Mouse (Mus musculus) T-helper 1 cell (primary cell): ENCODE results near the gene Cckbr.

Experiments
- in situ Hi-C: fragments of 300-600 bp; cut with MboI, MseI; formaldehyde crosslinking; loops from one replicate; pipeline ENCODE4 v1.15.1; 2025; ENCODE audit warnings: high pct_unique_total_duplicates

The Cckbr gene

DNA sequence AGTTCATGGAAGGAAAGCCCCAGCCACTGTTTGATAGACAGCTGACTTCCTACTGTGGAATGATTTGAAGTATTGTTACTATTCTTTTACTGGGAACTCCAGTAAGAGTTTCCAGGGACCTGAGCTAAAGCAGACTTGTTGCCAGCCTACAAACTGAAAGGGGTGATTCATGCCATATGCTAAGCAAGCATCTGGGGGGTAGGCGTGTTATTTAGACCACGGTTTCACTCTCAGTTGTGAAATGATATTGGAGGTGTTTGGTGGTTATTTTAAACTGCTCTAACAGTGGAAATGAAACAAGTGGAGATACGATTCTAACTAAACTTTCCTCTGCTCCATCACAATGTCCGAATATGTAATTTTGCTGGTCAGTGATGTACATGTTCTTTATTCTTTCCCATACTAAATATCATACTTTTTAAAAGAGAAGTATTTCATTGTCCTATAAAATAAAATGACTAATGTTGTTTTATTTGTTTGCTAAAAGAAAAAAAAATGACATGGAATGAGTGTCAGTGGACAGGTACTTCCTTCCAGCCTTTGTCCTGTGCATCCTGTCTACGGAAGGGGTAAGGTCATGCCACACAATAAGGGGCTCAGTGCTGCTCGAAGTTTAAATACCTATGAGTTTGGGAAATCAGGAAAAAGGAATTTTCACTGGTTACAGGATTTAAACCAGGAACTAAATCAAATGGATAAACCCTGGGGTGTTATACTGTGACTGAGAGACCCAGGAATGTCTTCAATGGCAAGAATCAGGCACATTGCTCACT lies 61.8 kb downstream of the Cckbr start:
- in situ Hi-C loops: loop anchor here (5.0 kb wide), 1 partner anchor 80 kb away; no protein-coding TSS in a partner anchor

DNA sequence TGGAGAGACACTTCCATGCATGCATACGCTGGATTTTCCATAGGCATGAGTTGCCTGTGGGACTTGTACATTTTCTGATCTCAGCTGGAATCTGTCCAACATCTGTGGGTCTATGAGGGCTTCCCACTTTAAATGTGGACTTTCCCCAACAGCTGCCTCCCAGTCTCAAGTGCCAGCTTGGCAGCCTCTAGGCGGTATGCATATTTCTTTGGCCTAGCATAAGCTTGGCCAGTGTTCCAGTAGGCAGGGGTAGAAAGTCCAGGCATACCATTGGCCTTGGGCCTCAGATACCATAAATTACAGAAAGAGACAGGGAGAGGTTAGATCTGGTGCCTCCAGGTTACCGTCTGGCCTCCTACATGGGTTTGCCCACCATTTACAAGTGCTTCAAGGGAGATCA lies 72.3 kb downstream of the Cckbr start:
- in situ Hi-C loops: no loop called here

DNA sequence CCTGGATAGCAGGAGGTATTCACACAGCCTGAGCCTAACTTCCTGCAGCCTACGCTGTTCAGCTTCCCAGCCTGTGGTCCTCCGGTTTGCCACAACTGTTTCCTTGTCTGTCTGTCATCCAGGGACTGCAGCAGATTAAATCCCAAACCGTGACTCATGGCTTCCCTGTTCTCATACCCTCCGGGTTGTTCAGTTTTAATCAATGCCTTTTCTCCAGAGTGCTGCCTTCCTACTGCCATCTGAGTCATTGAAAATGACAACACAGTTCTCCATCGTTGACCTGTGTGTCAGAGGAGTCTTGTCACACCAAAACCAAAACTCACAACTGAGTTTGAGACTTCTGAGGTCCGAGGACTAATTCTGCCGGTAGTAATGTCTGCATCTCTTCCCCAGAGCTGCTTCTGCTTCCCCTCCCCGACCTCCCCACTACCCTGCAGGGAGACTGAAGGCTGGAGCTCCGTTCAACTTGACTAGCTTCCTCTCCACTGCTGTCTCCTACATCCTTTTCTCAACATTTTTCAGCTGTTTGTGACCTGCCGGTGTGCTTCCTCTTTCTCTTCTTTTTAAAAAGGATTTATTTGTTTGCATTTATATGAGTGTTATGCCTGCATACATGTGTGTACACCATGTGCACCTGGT lies 73.4 kb downstream of the Cckbr start:
- in situ Hi-C loops: no loop called here

DNA sequence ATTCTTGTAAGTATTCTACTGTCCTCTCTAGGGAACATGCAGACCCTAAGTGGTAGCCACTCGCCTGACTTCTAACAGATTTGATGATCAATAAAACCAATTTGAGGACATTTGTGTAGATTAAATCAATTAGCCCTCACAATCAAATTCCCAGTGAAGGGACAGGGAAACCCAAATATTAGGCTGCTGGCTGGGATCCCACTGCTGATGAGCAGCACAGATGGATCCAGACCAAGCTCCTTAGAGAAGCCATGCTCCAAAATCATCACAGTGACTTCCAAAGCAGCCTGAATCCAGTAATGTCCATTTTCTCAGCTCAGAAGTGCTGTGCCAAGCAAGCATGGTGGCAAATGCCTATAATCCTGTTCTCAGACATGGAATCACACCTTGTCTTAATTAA lies 74.1 kb downstream of the Cckbr start:
- in situ Hi-C loops: loop anchor here (5.0 kb wide), 1 partner anchor 77 kb away; no protein-coding TSS in a partner anchor

DNA sequence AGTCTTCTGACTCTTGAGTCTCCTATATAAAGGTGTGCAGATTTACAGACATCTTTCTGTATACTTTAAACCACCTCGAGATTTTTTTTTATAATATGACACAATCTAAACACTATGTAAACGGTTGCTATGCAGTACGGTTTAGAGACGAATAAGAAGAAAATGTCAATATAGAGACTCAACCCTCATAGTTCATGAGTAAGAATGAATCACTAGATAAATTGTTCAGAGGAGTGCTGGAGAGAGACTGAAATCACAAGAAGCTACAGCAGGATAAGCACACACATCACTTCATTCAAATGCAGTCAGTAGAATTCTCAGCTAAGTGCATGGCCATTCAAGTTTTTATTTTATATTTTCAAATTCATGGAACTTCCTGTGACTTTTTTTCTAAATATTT lies 76.5 kb downstream of the Cckbr start:
- in situ Hi-C loops: loop anchor here (5.0 kb wide), 1 partner anchor 80 kb away; no protein-coding TSS in a partner anchor

DNA sequence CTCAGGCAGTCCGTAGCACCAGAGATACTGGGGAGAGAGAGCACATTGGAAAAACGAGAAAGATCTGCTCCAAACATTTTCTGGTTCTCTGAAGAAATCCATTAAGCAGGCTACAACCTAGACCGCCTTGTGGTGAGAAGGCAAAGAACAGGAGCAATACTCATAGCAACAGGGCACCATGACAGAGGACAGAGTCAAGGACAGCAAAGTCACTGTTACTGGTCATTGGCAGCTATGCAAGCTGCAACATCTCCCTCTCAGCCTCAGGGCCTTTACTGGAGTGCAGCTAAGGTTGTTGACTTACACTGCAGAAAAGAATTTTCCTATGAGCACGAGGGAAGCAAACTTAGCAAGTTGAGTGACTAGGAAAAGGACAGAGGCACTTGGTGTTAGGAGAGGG lies 81.7 kb downstream of the Cckbr start:
- in situ Hi-C loops: no loop called here

DNA sequence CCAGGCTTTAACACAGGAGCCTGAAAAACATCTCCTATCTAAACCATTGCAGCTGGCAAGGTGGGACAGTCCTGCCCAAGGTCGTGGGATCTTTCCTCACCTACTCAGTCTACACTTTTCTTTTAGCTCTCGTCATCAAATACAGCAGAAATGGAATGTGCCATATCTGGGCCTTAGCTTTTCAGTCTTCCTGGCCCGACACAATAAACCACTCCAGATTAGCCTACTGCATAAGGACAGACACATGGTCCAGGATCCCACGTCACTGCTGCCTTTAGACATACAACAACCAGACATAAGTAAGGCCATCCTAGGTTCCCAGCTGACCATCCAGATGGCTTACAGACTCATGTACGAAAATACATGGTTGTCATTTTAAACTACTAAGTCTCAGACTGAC lies 84.6 kb downstream of the Cckbr start:
- in situ Hi-C loops: loop anchor here (5.0 kb wide), 1 partner anchor 263 kb away; no protein-coding TSS in a partner anchor

DNA sequence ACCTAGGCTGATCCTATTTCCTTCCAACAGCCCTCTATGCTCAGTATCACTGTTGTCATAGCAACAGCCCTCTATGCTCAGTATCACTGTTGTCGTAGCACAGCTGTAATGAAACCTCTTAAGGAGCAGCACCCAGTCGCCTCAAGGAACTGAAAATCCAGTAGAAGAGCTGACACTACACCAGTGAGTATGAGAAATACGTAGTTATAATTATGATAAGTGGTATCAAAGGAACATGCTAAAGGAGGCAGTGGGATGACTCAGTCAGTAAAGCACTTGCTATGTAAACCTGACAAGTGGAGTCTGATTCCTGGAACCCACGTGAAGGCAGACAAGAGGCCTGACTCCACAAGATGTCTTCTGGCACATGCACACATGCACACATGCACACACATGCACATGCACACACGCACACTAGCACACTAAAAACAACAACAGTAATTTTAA lies 88.3 kb downstream of the Cckbr start:
- in situ Hi-C loops: loop anchor here (5.0 kb wide), 1 partner anchor 267 kb away; no protein-coding TSS in a partner anchor

DNA sequence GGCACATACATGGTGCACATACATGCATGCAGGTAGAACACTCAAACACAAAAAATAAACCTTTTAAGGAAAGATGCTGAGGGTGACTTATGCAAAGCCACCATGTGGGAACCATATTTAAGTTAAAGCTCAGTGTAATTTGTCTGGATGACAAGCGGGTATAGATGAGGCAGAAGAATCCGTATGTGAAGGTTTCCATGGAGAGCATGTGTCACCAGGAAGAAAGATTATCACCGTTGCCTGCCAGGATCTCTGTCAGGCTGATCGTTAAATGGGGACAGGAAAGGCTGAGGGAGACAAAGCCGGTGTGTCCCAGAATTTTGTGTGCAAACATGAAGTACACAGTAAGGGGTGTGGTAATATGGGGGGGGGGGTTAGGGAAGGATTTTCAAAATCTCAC lies 89.0 kb downstream of the Cckbr start:
- in situ Hi-C loops: loop anchor here (5.0 kb wide), 1 partner anchor 267 kb away; no protein-coding TSS in a partner anchor

DNA sequence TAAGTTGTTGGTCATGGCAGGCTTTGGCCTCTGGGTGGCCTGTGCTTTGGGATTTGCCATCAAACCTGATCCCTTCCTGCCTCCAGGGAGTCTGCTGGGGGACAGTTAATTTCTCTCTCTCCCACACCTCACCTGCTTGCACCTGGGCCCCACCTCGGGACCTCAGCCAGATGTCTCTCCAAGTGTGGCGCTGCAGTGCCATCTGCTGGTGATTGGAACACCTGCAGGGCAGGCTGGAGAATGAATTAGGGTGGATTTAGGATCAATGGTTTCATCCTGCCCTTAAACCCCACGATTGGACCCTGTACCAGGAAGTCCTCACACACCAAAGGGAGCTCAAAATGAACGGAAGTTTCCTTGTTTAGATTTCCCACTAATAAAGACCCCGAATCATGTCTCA lies 89.6 kb downstream of the Cckbr start:
- in situ Hi-C loops: loop anchor here (5.0 kb wide), 1 partner anchor 483 kb away; the partner anchor contains the start of gene Olfr676

DNA sequence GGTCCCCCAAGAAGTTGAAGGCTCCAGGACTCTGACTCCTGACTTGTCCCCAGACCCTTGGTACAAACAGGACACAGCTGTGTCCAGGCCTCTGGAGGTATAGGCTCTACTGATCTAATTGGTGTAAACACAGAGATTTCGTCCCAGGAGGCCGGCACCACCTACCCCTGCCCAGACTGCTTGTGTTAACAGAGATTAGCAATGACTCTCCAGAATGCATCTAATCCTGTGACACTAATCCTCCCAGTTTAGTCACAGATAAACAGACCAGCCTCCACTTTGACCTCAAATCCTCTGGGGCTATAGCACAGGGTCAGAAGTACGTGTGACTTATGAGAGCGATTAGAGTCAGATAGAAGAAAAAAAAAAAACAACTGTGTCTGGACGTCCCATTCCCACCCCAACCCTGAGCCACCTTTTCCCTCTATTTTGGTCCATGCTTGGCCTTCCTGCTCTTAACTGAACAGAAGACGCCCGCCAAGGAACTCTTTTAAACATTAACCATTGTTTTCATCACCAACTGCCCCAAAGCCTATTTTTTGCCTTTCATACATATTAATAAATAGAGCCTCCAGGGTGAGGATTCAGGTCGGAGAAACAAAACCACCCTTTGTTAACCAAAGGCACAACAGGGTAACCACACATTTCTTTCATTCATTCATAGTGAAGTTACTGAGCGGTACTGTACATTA lies 91.3 kb downstream of the Cckbr start:
- in situ Hi-C loops: loop anchor here (5.0 kb wide), 1 partner anchor 485 kb away; the partner anchor contains the start of gene Olfr676

DNA sequence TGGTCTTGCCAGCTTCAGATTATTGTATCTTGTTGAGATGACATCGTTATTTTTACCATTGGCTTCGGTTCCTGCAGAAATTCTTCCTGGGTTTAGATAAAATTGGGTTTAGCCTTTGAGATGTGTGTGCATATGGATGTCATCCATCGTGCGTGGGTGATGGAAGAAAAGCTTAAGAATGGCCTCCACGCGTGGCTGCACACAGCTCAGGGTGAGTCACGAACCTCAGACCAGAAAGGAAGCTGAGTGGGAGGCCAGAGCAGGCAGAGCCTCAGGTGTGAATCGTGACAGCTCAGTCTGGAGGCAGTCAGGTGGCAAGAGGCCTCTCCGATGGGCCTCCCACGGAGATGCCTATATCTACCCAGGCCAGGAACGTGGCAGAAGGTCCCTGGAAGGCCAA lies 93.8 kb downstream of the Cckbr start:
- in situ Hi-C loops: loop anchor here (5.0 kb wide), 1 partner anchor 487 kb away; the partner anchor contains the start of gene Olfr676

DNA sequence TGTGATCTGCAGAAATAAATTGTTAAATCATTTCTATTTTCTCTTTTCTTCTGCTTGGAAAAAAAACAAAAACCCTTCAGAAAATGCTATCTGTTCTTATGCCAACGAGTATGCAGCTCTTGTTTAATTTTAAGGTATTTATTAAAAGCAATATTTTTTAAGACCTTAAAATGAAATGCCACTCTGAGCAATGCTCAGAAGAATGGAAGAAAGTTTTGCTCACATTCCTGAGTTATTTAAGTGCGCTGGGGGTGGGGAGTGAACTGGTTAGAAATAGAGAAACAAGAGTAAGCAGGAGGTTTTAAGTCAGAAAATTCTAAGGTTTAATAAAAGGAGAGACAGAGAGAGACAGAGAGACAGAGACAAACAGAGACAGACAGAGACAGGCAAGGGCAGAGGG lies 94.2 kb downstream of the Cckbr start:
- in situ Hi-C loops: loop anchor here (5.0 kb wide), 1 partner anchor 487 kb away; the partner anchor contains the start of gene Olfr676

DNA sequence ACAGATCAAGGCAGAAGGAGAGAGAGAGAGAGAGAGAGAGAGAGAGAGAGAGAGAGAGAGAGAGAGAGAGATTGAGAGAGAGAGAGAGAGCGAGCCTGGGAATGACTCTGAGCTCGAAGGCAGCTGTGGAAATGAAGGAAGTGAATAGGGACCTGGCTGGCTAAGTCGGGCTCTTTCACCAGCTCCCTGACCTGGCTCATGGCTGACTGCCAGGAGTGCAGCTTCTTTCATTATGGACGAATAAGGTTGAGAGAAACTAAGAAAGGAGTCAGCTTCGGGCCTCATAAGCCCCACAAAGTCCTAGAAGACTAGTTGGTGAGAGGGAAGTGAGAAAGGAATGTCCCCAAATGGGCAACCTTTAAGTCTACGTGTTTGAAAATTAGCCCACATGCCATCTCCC lies 94.7 kb downstream of the Cckbr start:
- in situ Hi-C loops: no loop called here
